Mouse (Mus musculus) gastrocnemius, postnatal 4 days (tissue): Measurements from ENCODE around the gene Lrp1. TPM values are rescaled to one million over a fixed set of nuclear protein-coding genes. Genes with fewer than 3 reads are reported as not detected.
A peak's percentile ranks its signal among the peaks of the same experiment; 100 is the strongest.
"Not testable (repeated sequence)": the region's sequence is repeated elsewhere in the genome, so short reads cannot be mapped to it uniquely, and the experiment has no call there.

Experiments
- DNase-seq, 2 experiments: peaks; one replicate each; pipeline ENCODE4 v3.0.0; 2021 to 2022; ENCODE audit warnings: low spot score in 2 of 2, mixed read lengths in 2 of 2
- long read RNA-seq, 2 experiments: library from polyadenylated mRNA; stranded (forward); transcript quantifications; one replicate each; pipeline ENCODE4 v2.0.0; 2021
- total RNA-seq, 2 experiments: library from RNA; stranded (reverse); gene quantifications; 2 replicates each; pipeline ENCODE4 v1.2.3; 2021

Gene Lrp1
- 100 to 1,000 TPM; 184 to 193 TPM for total RNA-seq
- long read RNA-seq, experiment 1, partial matches to known transcripts, result 46 of 48 reads
- long read RNA-seq, experiment 1, other reads (novel, unspliced or antisense), result 0 of 48 reads
- long read RNA-seq, experiment 2, partial matches to known transcripts, result 36 of 41 reads
- long read RNA-seq, experiment 2, other reads (novel, unspliced or antisense), result 3 of 41 reads

DNA sequence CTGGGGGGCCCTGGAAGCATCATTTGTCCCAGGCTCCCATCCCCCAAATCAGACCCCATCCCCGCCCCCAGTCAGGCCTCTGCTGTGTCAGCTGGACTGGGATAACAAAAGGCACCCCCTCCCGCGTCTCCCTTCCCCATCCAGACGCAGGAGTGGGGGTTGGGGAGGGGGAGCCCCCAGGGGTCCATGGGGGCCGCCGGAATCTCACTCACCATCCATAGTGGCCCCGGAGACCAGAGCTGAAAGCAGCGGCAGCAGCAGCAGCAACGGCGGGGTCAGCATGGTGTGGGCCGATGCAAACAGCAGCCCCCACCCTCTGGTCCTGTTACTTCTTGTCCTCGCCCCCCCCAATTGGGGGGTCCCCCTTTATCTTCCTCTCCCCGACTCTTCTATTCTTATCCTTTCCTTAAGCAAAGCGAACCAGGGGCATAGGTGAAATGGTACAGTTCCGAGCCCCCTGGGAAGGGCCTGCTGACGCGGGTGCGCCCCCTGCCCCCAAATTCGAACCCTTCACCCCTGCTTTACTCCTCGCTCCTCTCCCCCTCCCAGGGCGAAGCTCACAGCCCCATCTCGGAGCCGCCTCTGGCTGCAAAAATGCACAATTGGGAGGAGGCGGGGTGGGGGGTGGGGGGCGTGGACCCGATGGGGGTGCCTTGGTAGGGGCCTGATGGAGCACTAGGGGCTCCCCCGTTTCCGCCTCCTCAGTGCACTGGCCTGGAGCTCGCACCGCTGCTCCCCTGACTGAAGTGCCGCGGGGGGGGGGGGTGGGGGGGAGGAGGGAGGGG lies at the start of gene Lrp1:
TSS of gene Lrp1 (minus strand) at position 743 of the 785 bp plus-strand sequence.
- DNase-seq, result peak; percentile 47

DNA sequence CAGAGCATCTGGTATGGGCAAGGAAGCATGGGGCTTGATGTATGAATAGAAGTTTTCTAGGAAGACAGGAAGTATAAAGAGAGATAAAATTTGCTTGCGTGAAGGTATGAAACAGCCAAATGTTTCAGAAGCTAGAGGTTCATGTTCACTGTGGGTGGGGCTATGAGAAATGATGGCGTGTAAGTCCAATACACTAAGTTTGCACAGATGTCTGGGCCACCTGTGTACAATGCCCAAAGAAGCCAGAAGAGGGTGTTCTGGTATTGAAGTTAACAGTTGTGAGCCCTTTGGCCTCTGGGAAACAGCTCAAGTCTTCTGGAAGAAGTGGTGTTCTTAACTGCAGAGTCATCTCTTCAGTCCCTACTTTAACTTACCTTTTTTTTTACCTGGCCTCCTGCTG lies 49.2 kb upstream of the Lrp1 start:
- no peak for DNase-seq

DNA sequence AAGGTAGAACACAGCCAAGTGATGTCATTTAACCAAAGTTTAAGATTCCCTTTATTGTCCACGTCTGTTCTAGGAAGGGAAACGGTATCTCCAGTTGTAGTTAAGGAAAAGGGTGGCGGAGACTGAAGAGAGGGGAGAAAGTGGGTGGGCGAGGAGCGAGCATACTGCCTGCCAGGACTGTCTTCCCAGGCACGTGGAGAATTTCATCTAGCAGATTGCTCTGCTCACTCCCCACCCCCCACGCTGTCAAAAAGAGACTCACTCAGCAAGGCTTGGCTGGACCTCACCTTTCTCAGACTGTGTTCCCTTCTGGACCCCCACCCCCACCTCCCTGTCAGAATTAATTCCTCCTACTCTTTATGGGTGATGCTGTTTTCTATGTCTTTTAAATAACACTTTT lies 48.2 kb upstream of the Lrp1 start:
- DNase-seq, result no peak

DNA sequence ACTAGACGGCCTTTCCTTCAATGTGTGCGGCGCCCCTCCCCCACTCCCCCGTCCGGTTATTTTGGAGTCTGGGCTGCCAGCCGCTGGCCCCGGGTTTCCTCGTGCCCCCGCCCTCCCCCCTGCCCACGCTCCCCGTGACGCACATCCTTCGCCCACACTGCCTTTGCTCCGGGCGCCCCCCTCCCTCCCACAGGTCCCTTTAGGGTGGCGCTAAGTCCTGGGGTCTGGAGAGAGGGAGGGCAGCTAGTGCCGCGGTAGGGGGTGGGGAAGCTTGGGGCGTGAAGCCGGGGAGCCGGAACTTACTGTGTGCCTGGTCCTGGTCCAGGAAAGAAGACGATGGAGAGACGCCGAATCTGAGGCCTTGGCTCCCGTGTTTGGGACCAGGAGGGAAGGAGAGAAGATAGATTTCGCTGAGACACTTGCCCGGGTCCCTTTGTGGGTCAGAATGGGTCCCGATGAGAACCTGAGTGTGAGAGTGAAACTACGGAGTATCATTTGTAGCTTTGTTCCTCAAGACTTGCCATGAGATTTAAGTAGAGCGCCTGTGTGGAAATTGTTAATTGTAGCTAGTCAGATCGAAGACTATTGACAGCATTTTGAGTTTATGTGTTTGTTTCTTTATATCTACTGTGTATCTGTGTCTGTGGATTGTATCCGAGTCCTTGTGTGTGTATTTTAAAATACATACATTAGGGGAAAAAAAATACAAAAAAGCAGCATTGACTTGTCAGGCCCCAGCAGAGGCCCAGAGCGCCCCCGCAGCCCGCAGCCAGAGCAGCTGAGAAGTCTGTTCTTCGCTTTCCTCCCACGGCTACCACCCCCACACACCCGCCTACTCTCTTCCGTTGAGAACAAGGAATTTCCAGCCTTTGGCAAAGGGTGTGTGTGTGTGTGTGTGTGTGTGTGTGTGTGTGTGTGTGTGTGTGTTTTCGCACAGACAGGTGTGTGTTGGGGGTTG lies 47.4 kb upstream of the Lrp1 start, which contains the start of gene Nab2:
TSS of gene Nab2 (minus strand) at position 476 of the 958 bp plus-strand sequence.
- peak; percentile 61 to 81 for DNase-seq

DNA sequence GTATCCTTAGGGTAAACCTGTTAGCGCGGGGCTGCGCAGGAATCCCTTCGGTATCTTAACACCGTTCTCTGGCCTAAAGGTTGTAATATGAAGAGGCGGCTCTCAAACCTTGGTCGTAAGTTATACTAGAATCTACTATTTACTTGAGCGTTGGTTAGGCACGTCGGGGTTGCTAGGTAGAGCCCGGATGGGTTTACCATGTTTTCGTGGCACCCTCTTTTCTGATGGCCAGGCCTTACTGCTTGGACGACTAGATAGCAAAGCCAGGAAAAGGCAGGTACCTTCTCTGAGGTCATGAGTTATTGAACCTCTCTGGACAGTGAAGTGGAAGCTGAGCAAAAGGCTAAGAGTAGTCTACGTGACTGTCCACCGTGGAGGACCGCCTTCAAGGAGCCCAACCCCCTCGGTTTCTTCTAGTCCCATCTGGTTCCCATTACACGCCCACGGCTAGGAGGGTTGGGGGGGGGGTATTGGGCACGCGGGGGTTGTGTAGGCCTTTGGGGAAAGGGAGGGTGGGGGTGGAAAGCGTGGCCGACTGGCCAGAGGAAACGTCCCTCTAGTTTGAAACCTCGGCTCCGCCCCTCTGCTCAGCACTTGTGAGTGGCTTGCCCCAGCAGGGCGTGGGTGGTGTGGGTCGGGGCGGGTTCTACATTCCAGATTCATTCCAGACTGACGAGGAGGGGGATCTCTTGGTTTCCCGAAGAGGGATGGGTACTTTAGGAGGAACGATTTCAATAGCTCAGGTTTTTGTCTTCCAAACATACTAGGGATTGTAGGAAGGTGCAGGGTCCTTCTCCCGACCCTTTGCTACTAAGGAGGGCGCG lies 46.5 kb upstream of the Lrp1 start:
- DNase-seq, result peak; percentile 75 to 91

DNA sequence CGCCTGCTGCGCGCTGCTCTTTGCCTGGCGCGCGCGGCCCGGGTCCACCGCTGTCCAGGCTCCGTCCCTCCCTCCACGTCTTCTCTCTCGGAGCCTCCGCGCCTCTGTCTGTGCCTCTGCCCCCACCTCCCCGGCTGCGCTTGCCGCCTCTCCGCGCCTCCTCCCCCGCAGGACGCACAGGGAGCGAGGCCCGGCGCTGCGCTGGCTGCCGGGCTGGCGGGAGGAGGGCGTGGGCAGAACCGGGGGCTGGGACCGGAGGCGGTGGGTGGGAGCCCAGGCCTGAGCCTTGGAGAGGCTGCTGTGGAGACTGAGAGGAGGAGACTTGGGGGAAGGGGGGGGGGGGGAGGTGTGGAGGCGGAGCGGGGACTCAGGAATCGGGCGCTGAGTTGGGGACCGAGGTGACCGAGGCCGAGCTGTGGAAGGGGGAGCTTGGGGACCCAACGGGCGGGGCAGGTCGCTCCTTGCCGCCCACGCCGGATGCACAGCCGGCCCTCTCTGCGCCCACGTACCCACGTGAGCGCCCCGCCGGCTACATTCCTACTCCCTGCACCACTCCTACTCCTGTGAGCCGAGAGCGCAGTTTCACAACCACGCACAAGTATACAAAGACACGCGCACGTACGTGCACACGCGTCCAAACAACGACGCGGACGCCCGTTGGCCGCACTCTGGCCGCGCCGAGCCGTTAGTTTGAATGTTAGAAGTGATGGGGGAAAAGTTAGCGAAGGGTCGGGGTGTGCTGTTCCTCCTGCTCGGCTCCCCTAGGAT lies 45.7 kb upstream of the Lrp1 start, which contains the start of gene Nemp1:
TSS of gene Nemp1 (plus strand) at position 401 of the 768 bp plus-strand sequence.
- peak; percentile 77 to 86 for DNase-seq

DNA sequence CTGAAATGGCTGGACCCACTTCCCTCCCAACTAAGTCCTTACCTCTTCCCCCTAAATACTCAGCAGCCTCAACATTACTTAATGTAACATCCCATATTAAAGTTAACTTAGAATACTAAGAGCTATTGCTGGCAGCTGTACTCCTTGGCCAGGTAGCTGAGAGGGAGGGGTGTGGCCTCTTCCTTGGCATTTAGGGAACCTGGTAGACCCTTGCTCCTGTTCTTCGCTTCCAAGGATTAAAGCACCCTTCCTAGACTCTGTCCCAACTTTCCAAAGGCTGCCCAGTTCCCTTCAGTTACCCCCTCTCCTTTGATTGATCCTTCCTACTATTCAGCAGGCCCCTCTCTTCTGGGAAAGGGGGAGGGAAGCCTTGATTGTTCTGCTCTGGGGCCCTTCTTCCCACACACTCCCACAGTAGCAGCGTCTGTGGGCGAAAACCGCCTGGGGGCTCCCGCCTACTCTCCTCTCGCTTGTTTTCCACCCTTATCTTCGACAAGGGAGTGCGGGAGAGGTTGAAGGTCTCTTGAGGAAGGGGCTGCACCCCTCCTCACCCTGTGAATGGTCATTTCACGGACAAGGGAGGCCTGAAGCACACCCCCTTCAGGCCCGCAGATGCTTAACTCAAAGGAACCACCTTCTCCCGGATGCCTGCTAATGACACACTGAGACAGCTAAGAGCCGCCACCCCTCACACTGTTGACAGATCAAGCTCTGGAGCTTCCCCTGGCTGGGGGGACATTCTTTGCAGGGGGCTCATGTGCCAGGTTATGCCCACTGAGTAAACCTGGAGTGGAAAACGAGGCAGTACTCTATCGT lies 44.6 kb upstream of the Lrp1 start:
- no peak for DNase-seq

DNA sequence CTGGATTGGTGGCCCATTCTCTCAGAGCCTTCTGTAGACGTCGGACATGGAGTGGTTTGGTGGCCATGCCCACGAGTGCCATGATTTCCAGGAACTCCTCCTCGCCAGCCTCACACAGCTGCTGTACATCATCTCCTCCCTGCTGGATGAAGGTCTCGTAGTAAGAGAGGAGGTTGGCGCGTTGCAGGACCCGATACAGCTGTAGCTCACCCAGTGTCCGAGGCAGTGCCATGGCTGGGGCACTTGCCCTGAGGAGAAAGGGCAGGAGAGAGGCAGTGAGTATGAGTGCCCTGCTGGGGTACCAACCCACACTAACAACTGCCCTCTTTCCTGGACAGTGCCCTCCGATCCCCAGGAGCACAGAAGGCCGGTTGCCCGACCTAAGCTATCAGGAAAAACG lies 43.9 kb upstream of the Lrp1 start:
- no peak for DNase-seq

DNA sequence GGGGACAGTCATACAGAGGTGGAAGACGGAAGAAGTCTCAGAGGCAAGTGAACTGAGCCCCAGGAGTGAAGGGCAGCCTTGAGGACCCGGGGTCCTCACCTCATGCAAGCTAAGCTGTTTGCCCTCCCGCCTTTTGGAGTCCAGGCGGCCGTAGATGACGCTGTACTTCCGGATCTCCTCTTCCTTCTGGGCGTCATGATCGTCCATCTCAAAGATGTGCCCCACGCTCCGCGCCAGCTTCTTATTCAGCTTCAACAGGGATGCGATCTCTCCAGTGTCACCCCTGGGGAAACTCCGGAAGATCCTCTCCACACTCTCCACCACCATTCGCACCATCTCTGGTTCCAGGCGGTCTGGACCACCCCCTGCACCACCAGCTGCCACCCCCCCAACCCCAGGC lies 43.2 kb upstream of the Lrp1 start:
- no peak for DNase-seq

DNA sequence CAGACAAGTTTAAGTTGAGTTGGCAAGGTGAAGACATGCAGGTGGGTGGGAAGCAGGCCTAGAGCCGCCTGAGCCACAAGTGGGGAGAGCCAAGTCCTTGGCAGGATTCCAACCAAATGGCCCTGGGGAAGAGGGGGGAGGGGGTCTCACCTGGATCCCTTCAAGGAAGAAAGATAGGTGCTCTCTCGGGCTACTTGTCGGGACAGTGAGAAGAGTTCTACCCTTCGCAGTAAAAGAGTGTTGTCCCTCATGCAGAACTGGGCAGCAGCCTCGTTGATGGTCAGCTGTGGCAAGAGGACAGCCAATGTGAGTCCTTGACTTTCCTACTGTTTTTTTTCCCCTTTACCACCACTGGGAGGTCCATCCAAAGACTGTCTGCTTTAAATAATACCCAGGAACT lies 42.6 kb upstream of the Lrp1 start:
- no peak for DNase-seq

DNA sequence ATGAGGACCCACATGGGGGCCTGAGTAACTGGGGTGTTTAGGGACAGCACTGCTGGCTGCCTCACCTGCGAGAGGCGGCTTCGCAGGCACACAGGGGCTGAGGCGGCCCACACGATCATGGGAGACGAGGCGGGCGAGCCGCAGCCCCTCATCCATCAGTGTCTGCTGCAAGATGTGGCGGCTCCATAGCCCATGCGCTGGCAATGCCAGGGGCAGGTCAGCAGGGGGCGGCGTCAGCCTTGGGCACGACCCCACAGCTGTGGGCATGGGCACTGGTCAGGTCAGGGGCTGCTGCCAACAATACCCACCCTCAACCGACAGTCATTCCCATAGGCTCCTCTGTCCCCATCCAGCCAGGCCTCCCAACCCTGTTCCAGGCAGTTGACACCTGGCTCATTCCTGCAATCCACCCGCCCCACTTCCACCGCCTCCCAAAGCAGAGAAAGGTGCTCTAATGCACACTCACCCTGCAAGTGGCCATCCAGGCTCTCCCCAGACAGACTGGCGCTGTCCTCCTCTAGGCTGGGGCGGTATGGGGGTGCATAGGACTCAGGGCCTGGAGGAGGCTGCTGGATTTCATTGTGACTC lies 41.8 kb upstream of the Lrp1 start:
- peak in 1 of 2 experiments; percentile 40 for DNase-seq

DNA sequence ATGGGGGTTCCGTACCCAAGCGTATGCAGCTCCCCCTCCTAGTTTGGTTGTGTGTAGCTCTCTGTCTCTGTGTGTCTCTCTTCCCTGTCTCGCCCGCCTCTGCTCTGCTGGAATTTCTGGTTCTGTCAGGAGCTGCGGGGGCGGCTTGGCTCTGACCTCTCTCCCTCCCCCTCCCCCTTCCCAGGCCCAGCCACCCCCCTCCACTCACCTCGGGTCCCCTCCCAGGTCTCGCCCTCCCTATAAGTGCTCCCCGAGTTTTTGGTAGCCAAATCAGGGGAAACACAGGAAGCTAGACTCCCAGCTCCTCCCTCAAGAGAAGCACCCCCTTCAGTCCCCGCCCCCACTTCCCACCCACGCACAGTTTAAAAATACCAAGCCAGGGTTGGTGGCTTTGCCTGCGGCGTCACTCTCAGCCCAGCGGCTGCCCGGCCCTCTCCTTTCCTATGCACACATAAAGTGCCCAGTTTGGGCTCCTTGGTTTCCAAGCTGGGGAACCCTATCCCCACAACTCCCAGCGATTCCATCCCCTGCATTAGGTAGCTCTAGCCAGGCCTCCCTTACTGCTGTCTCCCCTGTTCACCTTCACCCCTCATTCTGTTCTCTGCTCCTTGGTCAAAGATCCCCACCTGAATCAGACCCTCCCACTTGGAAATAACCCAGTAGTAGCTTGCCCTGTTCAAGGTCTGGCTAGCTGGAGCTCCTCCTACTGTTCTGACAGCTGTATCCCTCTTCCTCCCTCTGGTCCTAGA lies 41.1 kb upstream of the Lrp1 start:
- peak in 1 of 2 experiments; percentile 48 for DNase-seq

DNA sequence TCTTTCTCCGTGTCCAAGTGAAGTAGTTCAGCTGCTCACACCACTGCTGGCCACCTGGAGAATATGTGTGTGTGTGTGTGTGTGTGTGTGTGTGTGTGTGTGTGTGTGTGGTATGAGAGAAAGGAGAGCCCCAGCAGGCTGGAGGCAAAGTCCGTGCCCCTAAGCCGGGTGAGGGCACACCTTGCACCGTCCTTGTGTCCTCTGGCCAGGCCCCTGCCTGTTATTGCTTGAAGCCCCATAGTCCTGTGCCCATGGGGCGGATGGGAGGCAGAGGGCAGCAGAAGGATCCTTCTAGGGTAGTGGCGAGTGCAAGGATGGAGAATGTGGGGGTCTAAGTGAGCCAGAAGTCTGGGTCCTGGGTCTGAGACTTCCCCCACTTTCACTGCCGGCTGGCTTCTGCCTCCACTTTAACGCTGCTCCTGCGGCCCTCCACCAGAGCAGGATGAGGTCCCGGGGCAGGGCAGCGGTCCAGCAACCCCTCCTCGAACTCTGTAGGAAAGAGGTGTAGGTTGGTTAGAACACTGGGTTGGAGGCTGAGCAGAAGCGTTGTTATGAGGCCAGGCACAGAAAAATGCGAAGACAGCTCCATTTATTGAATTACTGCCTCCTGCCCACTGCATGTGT lies 40.5 kb upstream of the Lrp1 start:
- DNase-seq, result no peak

DNA sequence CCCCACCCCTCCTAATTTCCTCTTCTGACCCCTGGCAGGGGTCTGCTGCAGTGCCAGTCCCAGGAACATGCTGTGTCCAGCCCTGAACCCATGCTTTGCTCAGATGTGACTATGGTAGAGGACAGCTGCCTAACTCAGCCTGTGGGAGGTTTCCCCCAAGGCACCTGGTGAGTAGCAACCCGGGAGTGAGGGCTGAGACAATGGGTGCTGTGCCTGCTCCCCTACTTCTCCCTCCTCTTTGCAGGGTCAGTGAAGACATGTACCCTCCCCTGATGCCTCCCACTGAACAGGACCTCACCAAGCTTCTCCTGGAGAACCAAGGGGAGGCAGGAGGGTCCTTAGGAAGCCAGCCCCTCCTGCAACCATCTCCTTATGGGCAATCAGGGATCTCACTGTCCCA lies 38.6 kb upstream of the Lrp1 start:
- DNase-seq, result no peak

DNA sequence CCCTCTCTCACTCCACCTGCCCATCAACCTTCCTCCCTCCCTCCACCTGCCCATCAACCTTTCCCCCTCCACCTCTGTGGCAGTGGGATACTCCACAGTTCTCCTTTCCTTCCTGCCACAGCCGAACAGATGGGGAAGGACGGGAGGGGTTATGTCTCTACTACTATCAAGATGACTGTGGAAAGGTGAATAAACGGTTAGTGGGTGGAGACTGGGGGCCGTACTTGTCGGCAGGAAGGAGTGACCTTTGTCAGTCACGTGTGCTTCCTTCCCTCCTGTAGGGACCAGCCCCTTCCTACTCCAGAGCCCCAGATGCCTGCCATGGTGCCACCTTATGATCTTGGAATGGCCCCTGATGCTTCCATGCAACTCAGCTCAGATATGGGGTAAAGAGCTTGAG lies 37.1 kb upstream of the Lrp1 start:
- DNase-seq, result no peak

DNA sequence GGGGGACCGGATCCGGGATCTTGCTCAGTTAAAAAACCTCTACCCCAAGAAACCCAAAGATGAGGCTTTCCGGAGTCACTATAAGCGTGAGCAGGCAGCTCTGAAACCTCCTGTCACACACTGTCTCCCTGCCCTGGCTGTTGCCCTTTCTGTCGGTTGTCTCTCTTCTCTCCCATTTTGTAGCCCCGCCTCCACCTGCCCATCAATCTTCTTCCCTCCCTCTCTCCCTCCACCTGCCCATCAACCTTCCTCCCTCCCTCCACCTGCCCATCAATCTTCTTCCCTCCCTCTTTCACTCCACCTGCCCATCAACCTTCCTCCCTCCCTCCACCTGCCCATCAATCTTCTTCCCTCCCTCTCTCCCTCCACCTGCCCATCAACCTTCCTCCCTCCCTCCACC lies 36.7 kb upstream of the Lrp1 start:
- not testable (repeated sequence) for DNase-seq

DNA sequence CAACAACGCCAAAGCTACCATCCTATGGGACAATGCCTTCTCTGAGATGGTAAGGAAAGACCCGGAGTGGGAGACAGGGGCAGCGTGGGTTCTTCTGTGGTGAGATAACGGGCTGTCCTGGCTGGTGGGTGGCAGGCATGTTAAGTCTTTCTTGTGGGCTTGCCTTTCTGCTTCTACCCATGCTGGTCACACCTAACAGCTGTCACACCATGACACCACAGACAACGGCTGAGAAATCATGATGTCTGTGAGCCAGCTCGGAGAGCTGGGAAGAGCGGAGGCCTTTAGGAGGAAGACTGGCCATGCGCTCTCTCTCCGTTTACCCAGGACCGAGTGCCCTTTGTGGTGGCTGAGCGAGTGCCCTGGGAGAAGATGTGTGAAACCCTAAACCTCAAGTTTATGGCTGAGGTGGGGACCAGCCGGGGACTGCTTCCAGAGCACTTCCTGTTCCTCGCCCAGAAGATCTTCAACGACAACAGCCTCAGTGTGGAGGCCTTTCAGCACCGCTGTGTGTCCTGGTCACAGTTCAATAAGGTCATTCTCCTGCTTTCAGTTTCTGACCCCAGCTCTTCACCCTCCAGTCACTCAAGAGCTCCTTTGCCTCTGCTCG lies 34.1 kb upstream of the Lrp1 start:
- no peak for DNase-seq
